Comparison of ENCODE assay signal across 18 mouse cellular contexts in the genomic region with DNA sequence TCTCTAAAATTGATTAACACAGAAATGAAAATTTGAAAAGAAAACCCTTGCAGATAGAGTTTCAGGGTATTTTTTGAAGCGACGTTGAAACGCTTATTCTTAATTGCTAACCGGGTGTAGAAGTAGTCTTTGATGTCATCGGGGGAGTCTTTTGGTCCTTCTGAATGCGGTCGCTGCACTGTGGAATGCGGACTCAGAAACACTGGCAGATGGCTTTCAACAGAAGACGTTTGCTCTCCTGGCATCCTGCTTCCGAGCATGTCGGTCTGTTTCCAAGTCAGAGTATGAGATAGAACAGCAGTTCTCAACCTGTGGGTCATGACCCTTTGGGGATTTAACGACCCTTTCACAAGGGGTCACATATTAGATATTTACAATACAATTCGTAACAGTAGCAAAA. TPM values are rescaled to one million over a fixed set of nuclear protein-coding genes. Genes with fewer than 3 reads are reported as not detected.
DNase-seq lines count a peak whose midpoint lies in the region; ATAC-seq and TF ChIP-seq lines count a peak whose summit lies in the region.
"Had no signal": no experiment of that assay in that cellular context is flagged by ENCODE, and none has a peak within 500 bp of the region (broad histone marks: within the 10 kb centered on the region; RNA-seq: fewer than 3 reads in every experiment).

No protein-coding gene starts in this region.

- H3K36me3 ChIP-seq in forebrain, embryonic 11.5 days (ENCODE audit: control insufficient read depth, insufficient read depth, low read length) = no peaks in the 10 kb centered on the region
- H3K36me3 ChIP-seq in forebrain, embryonic 12.5 days (replicated peaks) = no peaks in the 10 kb centered on the region
- H3K36me3 ChIP-seq in kidney, postnatal 0 days (ENCODE audit: insufficient read depth, low read length) = no peaks in the 10 kb centered on the region
- no peaks in the 10 kb centered on the region for H3K36me3 ChIP-seq in kidney, adult 2 months (ENCODE audit: control insufficient read depth, insufficient read depth, low read length)
- H3K36me3 ChIP-seq in midbrain, embryonic 11.5 days (ENCODE audit: control insufficient read depth, insufficient read depth, low read length) = no peaks in the 10 kb centered on the region
- no peaks in the 10 kb centered on the region for H3K36me3 ChIP-seq in midbrain, embryonic 16.5 days (ENCODE audit: control insufficient read depth, insufficient read depth, low read length)
- H3K36me3 ChIP-seq: embryonic facial prominence, embryonic 13.5 days; forebrain, embryonic 15.5 days; heart, embryonic 12.5 days; hindbrain, embryonic 10.5 days; intestine, embryonic 15.5 days had no signal

- DNase-seq in forebrain, embryonic 11.5 days (ENCODE audit: low spot score) = peak; percentile 46
- peak; percentile 63 for DNase-seq in kidney, postnatal 0 days (ENCODE audit: low spot score)
- no peak for DNase-seq in kidney, adult 2 months
- DNase-seq in midbrain, embryonic 11.5 days (ENCODE audit: low spot score, missing footprints) = peak; percentile 12
- no peak for DNase-seq in thymus, postnatal 0 days (ENCODE audit: low spot score)
- DNase-seq: adrenal gland, adult 2 months; adrenal gland, postnatal 25 days; cerebellum, adult 11 months; cerebellum, adult 9-10 months; gastrocnemius, postnatal 10 days had no signal

- H3K27me3 ChIP-seq in forebrain, embryonic 11.5 days (ENCODE audit: control insufficient read depth, insufficient read depth, low read length) = no peaks in the 10 kb centered on the region
- H3K27me3 ChIP-seq in forebrain, embryonic 12.5 days = no peaks in the 10 kb centered on the region
- H3K27me3 ChIP-seq in kidney, postnatal 0 days (ENCODE audit: insufficient read depth, low read length) = no peaks in the 10 kb centered on the region
- no peaks in the 10 kb centered on the region for H3K27me3 ChIP-seq in kidney, adult 2 months (replicated peaks; ENCODE audit: control insufficient read depth, insufficient read depth, low read length)
- H3K27me3 ChIP-seq in midbrain, embryonic 11.5 days (ENCODE audit: control insufficient read depth, insufficient read depth, low read length) = no peaks in the 10 kb centered on the region
- no peaks in the 10 kb centered on the region for H3K27me3 ChIP-seq in midbrain, embryonic 16.5 days (ENCODE audit: control insufficient read depth, insufficient read depth, low read depth, low read length)
- H3K27me3 ChIP-seq: embryonic facial prominence, embryonic 13.5 days; forebrain, embryonic 15.5 days; heart, embryonic 12.5 days; intestine, embryonic 15.5 days had no signal

- no peak overlapping the region for H3K27ac ChIP-seq in forebrain, embryonic 11.5 days (ENCODE audit: low read depth, low read length)
- no peak overlapping the region for H3K27ac ChIP-seq in forebrain, embryonic 12.5 days
- no peak overlapping the region for H3K27ac ChIP-seq in kidney, postnatal 0 days
- no peak overlapping the region for H3K27ac ChIP-seq in kidney, adult 2 months (ENCODE audit: insufficient read depth, low read depth, low read length)
- no peak overlapping the region for H3K27ac ChIP-seq in midbrain, embryonic 11.5 days (ENCODE audit: low read depth, low read length)
- H3K27ac ChIP-seq in midbrain, embryonic 16.5 days (ENCODE audit: low read length) = no peak overlapping the region
- H3K27ac ChIP-seq: embryonic facial prominence, embryonic 13.5 days; forebrain, embryonic 15.5 days; hindbrain, embryonic 10.5 days; hindbrain, embryonic 14.5 days; intestine, embryonic 15.5 days had no signal

- H3K9me3 ChIP-seq in forebrain, embryonic 11.5 days (ENCODE audit: control insufficient read depth, low read length) = no peaks in the 10 kb centered on the region
- no peaks in the 10 kb centered on the region for H3K9me3 ChIP-seq in forebrain, embryonic 12.5 days
- H3K9me3 ChIP-seq in kidney, postnatal 0 days (replicated peaks; ENCODE audit: low read length) = no peaks in the 10 kb centered on the region
- H3K9me3 ChIP-seq in midbrain, embryonic 11.5 days (ENCODE audit: control insufficient read depth, low read length) = no peaks in the 10 kb centered on the region
- H3K9me3 ChIP-seq in midbrain, embryonic 16.5 days (replicated peaks; ENCODE audit: control insufficient read depth, low read length, poor library complexity, severe bottlenecking) = no peaks in the 10 kb centered on the region
- H3K9me3 ChIP-seq: embryonic facial prominence, embryonic 13.5 days; forebrain, embryonic 15.5 days; heart, embryonic 12.5 days; hindbrain, embryonic 10.5 days; intestine, embryonic 15.5 days had no signal

- no peak for TF ChIP-seq CTCF in kidney, postnatal 0 days (IDR thresholded peaks at IDR 0.05; ENCODE audit: low read depth)
- TF ChIP-seq CTCF in kidney, adult 2 months (conservative IDR thresholded peaks at IDR 0.05; ENCODE audit: insufficient read depth, insufficient read length, low read depth, low read length) = no peak

- H3K4me2 ChIP-seq in forebrain, embryonic 11.5 days (ENCODE audit: low read depth, low read length, severe bottlenecking) = no peak overlapping the region
- H3K4me2 ChIP-seq in forebrain, embryonic 12.5 days = no peak overlapping the region
- no peak overlapping the region for H3K4me2 ChIP-seq in kidney, postnatal 0 days (ENCODE audit: low read length)
- no peak overlapping the region for H3K4me2 ChIP-seq in midbrain, embryonic 11.5 days
- H3K4me2 ChIP-seq in midbrain, embryonic 16.5 days (ENCODE audit: low read length) = no peak overlapping the region
- H3K4me2 ChIP-seq: embryonic facial prominence, embryonic 13.5 days; forebrain, embryonic 15.5 days; heart, embryonic 12.5 days; hindbrain, embryonic 14.5 days; intestine, embryonic 15.5 days had no signal

- no peak overlapping the region for H3K9ac ChIP-seq in forebrain, embryonic 11.5 days (ENCODE audit: low read length)
- H3K9ac ChIP-seq in forebrain, embryonic 12.5 days = no peak overlapping the region
- H3K9ac ChIP-seq in kidney, postnatal 0 days (ENCODE audit: low read depth, low read length) = no peak overlapping the region
- H3K9ac ChIP-seq in midbrain, embryonic 11.5 days (ENCODE audit: low read length) = no peak overlapping the region
- H3K9ac ChIP-seq in midbrain, embryonic 16.5 days (ENCODE audit: low read depth, low read length) = no peak overlapping the region
- H3K9ac ChIP-seq: embryonic facial prominence, embryonic 13.5 days; forebrain, embryonic 15.5 days; heart, embryonic 12.5 days; hindbrain, embryonic 14.5 days; intestine, embryonic 15.5 days had no signal

- 70% methylated on average over 13 of the region's 13 CpGs for WGBS in forebrain, embryonic 11.5 days
- 74% methylated on average over 13 of the region's 13 CpGs for WGBS in forebrain, embryonic 12.5 days
- WGBS in kidney, postnatal 0 days = 22% methylated on average over 13 of the region's 13 CpGs
- 27% methylated on average over 13 of the region's 13 CpGs for WGBS in kidney, adult 2 months
- 72% methylated on average over 13 of the region's 13 CpGs for WGBS in midbrain, embryonic 11.5 days
- WGBS in midbrain, embryonic 16.5 days = 64% methylated on average over 13 of the region's 13 CpGs

- H3K4me3 ChIP-seq in forebrain, embryonic 11.5 days (ENCODE audit: low read depth, low read length) = no peak overlapping the region
- no peak overlapping the region for H3K4me3 ChIP-seq in forebrain, embryonic 12.5 days (replicated peaks)
- H3K4me3 ChIP-seq in kidney, postnatal 0 days (replicated peaks; ENCODE audit: low read depth, low read length) = no peak overlapping the region
- no peak overlapping the region for H3K4me3 ChIP-seq in kidney, adult 2 months (ENCODE audit: insufficient read depth, low read depth, low read length)
- no peak overlapping the region for H3K4me3 ChIP-seq in midbrain, embryonic 11.5 days (ENCODE audit: low read depth, low read length)
- H3K4me3 ChIP-seq in midbrain, embryonic 16.5 days (ENCODE audit: low read depth, low read length) = no peak overlapping the region
- H3K4me3 ChIP-seq: embryonic facial prominence, embryonic 13.5 days; forebrain, embryonic 15.5 days; heart, embryonic 12.5 days; hindbrain, embryonic 10.5 days; intestine, embryonic 15.5 days had no signal

- TF ChIP-seq POLR2A in kidney, adult 2 months (IDR thresholded peaks at IDR 0.05; ENCODE audit: low read depth, low read length) = no peak

- no peaks in the 10 kb centered on the region for H3K4me1 ChIP-seq in forebrain, embryonic 11.5 days (replicated peaks; ENCODE audit: control insufficient read depth, insufficient read depth, low read length)
- H3K4me1 ChIP-seq in forebrain, embryonic 12.5 days = peaks cover 17% of the 10 kb centered on the region
- H3K4me1 ChIP-seq in kidney, postnatal 0 days (replicated peaks; ENCODE audit: insufficient read depth, low read length) = no peaks in the 10 kb centered on the region; the same call in 1 of the 2 replicates
- no peaks in the 10 kb centered on the region for H3K4me1 ChIP-seq in kidney, adult 2 months (ENCODE audit: control insufficient read depth, insufficient read depth, low read length)
- no peaks in the 10 kb centered on the region; the same call in 1 of the 2 replicates for H3K4me1 ChIP-seq in midbrain, embryonic 11.5 days (ENCODE audit: control insufficient read depth, insufficient read depth, low read length)
- no peaks in the 10 kb centered on the region for H3K4me1 ChIP-seq in midbrain, embryonic 16.5 days (ENCODE audit: control insufficient read depth, insufficient read depth, low read length)
- H3K4me1 ChIP-seq: forebrain, embryonic 15.5 days; intestine, embryonic 15.5 days had no signal

- no peak for ATAC-seq in forebrain, embryonic 11.5 days (replicated peaks; ENCODE audit: low FRiP score)
- no peak for ATAC-seq in forebrain, embryonic 12.5 days (ENCODE audit: low FRiP score)
- no peak for ATAC-seq in kidney, postnatal 0 days (replicated peaks; ENCODE audit: low FRiP score, low read depth)
- no peak for ATAC-seq in midbrain, embryonic 11.5 days (ENCODE audit: low FRiP score)
- ATAC-seq in midbrain, embryonic 16.5 days = no peak
- ATAC-seq: forebrain, embryonic 15.5 days; intestine, embryonic 15.5 days had no signal

RNA-seq across cellular contexts. Expression of a gene that starts 7.5 kb away (rescaled TPM):
- 6.2 and 8.1 TPM in 2 replicates for polyA plus RNA-seq in forebrain, embryonic 11.5 days (2014; fragmentation: Nextera tagmentation; extraction: Ambion mirVana)
- 14.6 and 15.2 TPM in 2 replicates for polyA plus RNA-seq in forebrain, embryonic 12.5 days (2016; fragmentation: Nextera tagmentation; extraction: Ambion mirVana)
- polyA plus RNA-seq in kidney, postnatal 0 days (2015; fragmentation: Nextera tagmentation; extraction: Ambion mirVana) = 0.45 and 0.66 TPM in 2 replicates
- polyA plus RNA-seq in kidney, adult 2 months (2012; rRNA removed) = 0.10 and 0.16 TPM in 2 replicates
- polyA plus RNA-seq in midbrain, embryonic 11.5 days (2014; fragmentation: Nextera tagmentation; extraction: Ambion mirVana) = 19.5 and 21.2 TPM in 2 replicates
- polyA plus RNA-seq in midbrain, embryonic 16.5 days (2015; fragmentation: Nextera tagmentation; extraction: Ambion mirVana) = 50.4 and 57.8 TPM in 2 replicates
- 1.6 and 2.6 TPM in 2 replicates for polyA plus RNA-seq in thymus, postnatal 0 days (2015; fragmentation: Nextera tagmentation; extraction: Ambion mirVana)

Comparison
In these comparisons a context has a peak if more than half of its experiments do, and no peak if none do; other contexts are left out.
1. DNase-seq: peak in forebrain, embryonic 11.5 days (single experiment), kidney, postnatal 0 days (single experiment) and midbrain, embryonic 11.5 days (single experiment); none in kidney, adult 2 months (single experiment) and thymus, postnatal 0 days (single experiment).